Mouse (Mus musculus): ENCODE measurements around the gene Stx1b.
"Not testable (repeated sequence)": the region's sequence is repeated elsewhere in the genome, so short reads cannot be mapped to it uniquely, and the experiment has no call there.

Gene Stx1b

DNA sequence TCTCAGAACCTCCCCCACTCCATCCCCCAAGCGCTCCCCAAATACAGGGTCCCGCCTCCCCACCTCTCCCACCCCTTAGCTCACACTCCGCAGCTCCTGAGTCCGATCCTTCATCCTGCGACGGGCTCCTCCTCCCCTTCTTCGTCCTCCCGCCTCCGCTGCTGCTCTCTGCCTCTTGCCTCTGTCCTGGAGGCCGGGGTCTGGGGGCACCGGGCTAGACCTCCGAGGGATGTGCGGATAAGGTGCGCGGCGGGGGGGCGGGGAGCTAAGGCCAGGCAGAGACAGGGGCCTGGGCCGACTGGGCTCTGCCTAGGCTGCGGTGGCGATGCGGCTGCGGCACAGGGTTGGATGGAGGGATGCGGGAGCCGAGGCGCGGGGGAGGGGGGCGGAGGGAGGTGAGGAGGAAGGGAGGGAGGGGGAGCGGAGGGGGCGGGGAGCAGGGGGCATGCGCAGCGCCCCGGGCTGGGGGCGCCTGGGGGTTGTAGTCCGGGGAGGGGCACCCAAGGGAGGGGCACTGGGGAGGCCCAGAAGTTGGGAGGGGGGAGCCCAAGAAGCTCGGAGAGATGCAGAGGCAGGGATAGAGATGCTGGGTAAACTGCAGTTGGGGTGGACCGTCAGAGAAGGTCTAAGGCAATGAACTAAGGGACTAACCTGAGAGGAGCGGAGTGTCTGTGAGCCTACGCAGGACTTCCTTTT lies at the start of gene Stx1b, which contains the start of gene Stx4a:
Gene Stx1b (minus strand): TSS at position 374 of the 696 bp plus-strand sequence.
Gene Stx4a (plus strand): TSS at position 119 of the 696 bp plus-strand sequence.
- in situ Hi-C loops (cut with MboI), result no loop called here

DNA sequence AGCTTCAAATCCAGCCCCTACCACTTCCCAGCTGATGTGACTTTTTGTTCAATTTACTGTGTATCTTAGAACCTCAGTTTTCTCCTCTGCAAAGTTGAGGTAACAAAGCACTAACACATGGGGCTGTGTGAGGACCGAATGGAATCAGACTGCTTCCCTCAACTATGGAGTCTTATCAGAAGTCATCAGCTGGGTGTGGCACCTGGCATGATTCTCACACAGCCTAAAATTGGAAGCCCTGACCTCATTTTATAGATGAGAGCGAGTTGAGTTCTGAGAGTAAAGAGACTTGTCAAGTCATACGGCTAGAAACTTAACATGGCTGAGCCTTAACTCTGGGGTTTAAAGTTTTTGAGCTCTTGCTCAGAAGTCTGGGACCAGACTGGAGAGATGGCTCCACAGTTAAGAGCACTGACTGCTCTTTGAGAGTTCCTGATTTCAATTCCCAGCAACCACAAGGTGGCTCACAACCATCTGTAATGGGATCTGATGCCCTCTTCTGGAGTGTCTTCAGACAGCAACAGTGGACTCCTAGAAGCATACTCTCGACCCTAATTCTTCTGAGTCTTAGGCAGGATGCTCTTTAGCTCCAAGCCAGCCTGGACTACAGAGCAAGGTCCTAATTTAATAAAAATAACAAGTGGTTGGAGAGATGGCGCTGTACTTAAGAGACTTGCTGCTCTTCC lies 45.9 kb upstream of the Stx1b start:
- in situ Hi-C loops (cut with MboI), result no loop called here

DNA sequence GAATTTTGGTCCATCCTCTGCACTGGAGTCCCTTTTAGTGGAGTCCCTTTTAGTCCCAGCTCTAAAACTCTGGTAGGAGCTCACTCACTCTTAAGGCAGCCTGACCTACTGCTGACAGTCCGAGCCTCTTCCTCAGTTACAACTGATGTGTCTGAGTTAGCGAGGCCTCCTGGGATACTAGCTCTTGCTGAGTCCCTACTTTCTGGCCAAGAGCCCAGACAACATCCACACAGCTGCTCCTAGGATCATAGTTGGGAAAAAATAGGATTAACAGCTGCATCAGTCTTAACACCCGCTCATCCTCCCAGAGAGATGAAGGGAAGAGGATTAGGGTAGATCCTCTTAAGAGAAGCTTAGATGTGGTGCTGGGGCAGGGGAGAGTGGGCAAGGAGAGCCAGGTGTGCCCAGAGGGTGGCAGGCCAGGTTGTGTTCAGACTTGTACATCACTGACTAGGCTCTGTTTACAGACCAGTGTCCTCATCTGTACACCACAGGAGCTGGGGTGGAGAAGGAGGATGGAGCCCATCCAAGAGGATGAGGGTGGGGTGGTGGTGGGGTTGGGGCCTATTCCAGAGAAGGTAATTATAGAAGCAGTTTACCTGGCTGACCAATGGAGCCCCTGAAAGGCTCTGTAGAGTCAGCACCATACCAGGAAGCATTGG lies 44.9 kb upstream of the Stx1b start:
- in situ Hi-C loops (cut with MboI), result no loop called here

DNA sequence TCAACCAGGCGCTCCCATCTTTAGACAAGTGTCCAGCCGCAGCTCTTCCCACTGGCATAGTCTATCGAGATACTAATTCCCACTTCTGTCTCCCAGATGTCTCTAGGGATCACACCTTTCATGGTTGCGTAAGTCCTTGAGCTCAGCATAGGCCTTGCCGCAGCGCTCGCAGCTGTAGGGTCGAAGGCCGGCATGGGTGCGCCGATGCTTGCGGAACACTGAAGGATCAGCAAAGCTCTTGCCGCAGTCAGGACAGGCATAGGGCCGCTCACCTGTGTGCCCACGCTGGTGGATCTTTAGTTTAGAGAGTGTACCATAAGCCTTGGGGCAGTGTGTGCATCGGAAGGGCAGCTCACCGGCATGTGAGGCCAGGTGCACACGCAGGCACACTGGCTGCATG lies 43.3 kb upstream of the Stx1b start:
- in situ Hi-C loops (cut with MboI), result no loop called here

DNA sequence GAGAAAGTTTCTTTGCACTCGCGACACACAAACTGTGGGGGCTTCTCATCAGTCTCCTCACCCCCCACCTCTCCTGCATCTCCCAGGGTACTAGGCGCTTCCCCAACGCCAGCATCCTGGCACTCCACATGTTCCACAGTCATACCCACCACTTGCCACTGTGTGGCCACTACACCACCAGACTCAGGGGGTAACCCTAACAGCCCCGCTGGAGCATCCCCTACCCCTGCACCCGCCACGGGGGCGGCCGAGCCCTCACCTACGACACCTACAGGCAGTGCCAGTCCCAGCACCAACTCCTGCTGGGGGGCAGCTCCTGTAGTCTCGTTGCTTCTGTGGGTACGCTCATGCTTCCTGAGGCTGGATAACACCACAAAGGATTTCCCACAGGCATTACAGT lies 42.1 kb upstream of the Stx1b start:
- in situ Hi-C loops (cut with MboI), result no loop called here

DNA sequence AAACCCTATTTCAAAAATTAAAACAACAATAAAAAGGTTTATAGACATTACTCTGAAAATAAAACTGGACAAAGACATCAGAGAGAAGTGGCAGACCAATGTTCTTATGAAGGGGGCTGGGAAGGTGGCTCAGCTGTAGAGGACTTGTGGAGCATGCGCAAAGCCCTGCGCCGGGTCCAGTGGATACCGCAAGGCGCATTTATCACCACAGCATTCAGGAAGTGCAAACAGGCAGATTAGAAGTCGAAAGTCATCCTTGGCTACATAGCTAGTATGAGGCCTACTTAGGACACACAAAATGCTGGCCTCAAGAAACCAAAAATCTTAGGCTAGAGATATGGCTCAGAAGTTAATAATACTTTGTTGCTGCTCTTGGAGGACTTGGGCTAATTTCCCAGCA lies 33.9 kb upstream of the Stx1b start:
- in situ Hi-C loops (cut with MboI), result no loop called here

DNA sequence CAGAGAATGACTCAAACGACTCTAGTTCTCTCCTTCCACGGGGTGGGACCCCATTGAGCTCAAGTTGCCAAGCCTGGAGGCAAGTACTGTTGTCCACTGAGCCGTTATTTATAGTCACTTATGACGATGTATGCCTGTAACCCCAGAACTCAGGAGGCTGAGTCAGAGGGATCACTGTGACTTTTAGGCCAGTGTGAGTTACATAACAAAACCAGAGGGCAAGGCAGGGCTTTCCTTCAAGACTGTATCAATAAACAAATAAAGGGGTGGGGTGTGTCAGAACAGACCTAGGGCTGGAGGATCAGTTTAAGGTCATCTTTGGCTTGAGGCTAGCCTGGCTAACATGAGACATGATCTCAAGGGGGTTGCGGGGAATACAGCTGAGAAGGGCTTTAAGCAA lies 26.6 kb upstream of the Stx1b start:
- in situ Hi-C loops (cut with MboI), result no loop called here

DNA sequence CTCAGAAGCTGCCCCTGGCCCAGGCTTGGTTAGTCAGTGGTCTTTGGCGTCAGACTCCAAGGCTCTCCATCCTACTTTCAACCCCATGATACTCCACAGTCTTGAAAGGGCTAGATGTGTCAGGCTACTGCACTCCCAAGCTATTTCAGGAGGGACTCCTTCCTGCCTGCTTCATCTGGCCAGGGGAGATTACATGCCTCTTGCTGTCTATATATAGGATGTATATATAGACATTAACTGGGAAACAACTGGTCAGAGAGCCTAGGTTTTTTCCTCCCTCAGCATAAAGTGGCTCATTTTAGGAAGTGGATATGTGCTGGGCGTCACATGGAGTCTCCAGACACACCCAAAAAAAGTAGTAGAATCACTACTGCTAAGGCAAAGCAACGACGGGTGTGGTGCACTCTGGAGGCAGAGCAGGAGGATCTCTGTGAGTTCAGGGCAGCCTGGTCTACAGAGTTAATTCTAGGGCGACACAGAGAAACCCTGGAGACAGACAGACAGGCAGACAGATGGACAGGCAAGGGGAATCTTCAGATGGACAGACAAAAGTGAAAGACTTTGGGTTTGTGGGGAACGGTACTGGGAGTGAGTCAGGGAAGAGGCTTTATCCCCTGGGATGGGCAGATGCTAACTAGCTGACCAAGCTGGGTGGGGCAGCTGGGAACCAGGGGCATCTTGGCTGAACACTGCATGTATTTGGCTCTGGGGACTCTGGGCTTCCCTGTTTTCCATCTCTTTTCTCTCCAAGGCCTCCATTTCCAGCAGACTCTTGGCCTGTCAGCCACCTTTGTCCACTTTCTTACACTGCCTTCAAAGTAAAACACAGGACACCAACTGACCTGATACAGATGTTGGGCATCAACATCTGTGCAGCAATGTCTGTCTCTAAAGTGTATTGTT lies 25.9 kb upstream of the Stx1b start:
- in situ Hi-C loops (cut with MboI), result no loop called here

DNA sequence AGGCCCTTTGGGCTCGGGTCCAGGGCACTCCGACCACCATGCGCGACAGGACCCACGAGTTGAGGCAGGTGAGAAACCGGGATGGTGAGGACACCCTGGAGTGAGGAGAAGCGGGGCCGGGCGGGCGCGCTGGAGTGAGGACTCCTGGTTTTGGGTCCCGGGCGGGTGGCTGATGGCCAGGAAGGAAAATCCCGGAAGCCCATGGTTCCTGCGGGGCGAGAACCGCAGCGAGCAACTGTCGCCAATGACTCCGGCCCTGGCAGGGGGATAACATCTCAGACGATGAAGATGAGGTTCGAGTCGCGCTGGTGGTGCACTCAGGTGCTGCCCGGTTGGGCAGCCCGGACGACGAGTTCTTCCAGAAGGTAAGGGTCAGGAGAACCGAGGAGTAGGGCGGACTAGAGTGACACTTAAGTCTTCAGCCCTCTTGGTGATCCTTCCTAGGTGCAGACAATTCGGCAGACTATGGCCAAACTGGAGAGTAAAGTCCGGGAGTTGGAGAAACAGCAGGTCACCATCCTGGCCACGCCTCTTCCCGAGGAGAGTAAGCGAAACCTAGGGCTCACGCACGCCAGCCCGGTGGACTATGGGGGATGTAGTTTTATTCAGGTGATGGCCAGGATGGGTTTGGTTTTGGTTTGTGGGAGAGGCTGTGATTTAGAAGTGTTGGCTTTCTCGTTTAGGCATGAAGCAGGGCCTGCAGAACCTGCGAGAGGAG lies 17.8 kb upstream of the Stx1b start:
- in situ Hi-C loops (cut with MboI), result no loop called here

DNA sequence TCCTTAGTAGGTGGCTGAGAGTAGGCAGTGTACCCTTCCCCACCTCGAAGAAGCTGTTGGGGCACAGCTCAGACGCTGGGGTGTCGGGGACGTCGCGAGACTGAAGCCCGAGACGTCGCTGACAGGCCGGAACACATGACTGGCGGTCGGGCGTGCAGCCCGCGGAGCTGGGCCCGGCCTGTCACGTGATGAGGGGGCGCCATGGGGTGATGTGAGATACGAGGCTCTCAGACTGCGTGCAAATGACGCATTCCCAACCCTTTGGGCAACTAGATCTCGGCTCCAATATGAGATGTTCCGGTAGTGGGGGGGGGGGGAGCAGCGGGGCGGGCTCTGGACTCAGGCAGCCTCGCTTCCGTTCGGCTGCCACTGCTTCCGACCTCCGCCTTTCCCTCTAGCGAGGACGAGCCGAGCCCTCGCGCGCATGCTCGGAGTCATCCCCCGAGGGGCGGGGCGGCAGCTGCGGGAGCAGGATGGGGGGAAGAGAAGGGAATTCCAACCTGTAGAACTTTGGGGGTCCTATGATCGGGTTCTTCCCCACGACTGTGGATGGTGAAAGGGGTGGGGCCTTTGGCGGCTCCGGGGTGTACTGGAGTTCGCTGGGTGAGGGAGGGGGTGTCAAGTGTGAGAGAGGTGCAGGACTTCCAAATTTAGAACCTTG lies 17.1 kb upstream of the Stx1b start:
- in situ Hi-C loops (cut with MboI), result no loop called here

DNA sequence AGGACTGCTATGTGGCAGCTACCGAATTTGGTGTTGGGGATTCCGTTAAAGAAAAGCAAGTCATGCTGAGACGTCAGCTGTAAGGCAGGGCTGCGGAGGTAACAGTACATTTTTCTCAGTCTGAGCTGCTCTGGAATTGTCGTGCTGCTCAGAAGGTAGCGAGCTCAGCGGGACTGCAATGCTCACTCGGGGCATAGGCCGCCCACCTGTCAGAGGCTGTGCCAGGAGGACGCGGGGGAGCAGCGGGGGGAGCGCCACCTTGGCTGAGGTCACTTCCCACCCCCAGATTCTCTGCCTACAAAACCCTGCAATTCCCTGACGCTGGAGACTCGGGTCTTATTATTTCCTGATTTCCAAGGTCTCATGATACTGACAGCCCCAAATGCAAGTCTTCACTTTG lies 16.5 kb upstream of the Stx1b start:
- in situ Hi-C loops (cut with MboI), result no loop called here

DNA sequence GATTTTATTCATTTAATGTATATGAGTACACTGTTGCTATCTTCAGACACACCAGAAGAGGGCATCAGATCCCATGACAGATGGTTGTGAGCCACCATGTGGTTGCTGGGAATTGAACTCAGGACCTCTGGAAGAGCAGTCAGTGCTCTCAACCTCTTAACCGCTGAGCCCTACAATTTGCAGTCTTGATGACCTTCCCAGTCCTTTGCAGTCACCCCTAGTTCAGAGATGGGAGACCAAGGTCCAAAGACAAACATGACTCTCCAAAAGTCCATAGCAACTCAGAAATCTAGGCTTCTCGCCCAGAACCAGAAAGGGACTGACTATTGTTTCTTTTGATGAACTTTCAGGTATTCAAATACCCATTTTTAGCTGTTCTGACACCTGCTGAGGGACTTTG lies 15.7 kb upstream of the Stx1b start:
- in situ Hi-C loops (cut with MboI), result not testable (repeated sequence)

DNA sequence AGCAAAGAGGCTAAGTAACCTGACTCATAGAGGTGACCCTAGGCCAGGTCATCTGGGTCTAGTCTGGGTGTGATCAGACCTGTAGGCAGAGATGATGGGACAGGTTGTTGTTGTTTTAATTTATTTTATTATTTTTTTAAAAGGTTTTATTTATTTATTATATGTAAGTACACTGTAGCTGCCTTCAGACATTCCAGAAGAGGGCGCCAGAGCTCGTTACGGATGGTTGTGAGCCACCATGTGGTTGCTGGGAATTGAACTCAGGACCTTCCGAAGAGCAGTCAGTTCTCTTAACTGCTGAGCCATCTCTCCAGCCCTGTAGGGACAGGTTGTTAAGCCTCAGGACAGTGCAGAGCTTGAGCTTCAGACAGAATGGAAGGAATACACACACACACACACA lies 13.5 kb upstream of the Stx1b start:
- in situ Hi-C loops (cut with MboI), result not testable (repeated sequence)

DNA sequence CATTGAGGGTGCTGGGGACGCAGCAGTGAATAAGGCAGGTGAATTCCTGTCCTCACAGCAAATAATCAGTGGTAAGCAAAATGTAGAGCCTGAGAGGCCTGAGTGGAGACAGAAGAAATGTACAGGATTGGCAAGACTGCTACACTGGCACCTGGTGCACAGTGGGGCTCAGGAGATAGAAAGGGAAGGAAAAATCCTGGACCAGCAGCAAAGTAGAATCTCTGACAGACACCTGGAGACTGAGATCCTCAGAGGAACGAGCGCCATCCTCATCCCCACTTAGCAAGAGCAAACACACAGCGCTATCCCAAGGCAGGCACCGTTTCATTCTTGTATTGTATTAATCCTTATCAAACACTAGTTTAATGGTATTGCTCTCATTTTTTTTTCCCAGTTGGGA lies 13.1 kb upstream of the Stx1b start:
- in situ Hi-C loops (cut with MboI), result no loop called here

DNA sequence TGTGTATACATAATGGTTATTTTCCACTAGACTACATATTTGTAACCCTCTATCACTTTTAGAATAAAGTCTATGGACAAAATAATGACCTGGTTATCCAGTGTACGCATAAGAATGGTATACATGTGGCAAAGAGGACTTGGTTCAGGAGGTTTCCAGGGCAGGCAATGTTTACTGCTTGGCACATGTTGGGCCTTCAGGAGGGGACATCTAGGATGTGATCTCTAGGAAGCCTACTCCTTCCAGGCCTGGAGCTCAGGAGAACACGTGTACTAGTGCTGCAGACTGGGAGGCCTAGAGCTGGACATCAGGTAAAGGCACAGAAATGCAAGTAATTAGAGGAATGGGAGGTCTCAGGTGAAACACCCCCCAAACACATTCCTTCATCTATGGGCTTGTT lies 11.2 kb upstream of the Stx1b start:
- in situ Hi-C loops (cut with MboI), result no loop called here

DNA sequence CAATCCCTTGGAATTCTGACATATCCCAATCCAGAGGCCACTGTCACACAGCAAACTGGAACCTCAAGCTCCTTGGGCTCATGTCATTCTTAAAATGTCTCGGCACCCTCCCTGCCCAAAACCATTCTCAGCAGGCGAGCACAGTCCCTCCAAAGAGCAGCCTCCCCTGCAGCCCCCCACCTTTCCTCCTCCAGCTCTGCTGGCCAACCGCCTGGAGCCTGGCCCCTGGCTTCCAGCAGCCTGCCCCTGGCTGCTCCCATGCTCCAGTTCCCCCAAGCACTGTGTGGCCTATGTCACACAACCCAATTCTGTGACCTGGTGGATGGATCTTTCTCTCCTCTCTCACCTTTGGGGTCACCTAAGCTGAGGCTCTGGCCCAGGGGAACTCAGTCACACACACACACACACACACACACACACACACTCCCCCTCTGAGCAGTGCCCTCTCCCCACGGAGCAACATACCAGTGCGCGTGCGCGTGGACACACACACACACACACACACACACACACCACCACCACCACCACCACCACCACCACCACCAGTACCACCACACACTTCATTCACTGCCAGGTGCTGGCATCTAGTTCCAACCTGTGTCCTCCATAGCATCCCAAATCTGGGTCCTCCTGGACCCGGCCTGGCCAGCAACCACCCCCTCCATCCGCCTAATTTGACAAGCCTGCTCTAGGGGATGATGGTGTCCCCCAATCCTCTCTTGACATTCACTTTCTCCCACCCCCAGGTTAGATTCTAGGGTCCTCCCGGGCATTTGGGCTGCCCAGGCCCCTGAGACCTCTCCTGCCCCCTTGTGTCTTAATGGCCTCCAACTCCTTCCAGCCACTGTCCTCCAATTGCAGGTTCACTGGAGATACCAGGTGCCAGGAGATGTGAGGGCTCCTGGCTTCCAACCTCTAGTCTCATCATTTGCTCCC lies 845 bp downstream of the Stx1b start:
- in situ Hi-C loops (cut with MboI), result no loop called here

DNA sequence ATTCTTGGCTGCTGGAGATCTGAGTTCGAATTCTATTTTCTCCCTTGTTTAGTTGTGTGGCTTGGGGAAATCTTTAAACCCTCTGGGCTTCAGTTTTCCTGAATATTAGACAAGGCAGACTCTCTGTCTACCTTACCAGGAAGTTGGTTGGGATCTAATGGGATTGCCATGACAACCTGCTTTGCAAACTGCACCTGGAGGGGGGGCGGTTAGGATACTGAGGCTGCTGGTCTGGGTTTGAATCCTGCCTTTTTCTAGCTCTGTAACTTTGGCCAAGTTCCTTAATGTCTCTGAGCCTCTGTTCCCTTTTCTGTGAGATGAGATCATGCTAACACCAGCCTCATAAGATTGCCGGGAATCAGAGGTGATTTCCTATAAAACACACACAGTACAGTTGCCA lies 1.9 kb downstream of the Stx1b start:
- in situ Hi-C loops (cut with MboI), result no loop called here

DNA sequence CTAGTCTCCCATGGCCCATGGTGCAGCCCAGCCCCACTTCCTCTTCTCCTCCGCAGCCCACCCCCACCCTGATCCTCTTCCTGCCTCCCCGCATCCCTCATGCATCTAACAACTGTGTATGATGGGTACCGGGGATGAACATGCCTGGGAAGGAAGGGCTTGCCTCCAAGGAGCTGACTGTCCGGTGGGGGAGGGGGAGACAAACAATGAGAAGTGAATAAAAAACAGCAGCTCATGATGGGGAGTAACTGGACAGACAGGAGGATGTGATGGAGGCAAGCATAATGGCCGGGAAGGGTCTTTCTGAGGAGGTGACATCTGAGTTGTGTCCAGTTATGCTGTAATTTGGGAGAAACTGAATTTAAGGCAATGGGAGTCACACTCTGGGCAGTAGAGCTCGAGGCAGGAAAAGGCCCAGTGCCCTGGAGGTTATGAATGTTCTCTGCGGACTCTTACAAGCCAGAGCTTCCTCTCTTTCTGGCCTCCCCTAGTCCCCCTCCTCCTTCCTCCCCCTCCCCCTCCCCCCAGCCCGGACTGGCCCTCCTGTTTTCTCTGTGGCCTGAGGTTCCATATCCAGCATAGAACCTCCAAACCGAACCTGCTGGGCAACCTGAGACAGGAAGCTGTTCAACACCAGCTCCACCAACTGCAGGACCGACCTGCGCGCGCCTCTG lies 3.4 kb downstream of the Stx1b start:
- in situ Hi-C loops (cut with MboI), result no loop called here

DNA sequence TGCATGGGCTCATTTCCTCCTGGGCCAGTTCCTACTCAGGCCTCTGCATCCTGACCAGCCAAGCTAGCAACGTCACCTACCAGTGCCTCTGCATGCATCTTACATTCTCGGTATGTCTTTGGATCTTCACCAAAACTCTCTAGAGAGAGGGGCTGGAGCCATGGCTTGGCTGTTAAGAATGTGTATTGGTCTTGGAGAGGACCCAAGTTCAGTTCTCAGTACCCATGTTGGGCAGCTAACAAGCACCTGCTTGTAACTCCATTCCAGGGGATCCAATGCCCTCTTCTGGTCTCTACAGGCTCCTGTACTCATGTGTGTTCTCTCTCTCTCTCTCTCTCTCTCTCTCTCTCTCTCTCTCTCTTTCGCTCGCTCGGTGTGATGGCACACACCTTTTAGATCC lies 6.6 kb downstream of the Stx1b start:
- in situ Hi-C loops (cut with MboI), result no loop called here
